Mouse (Mus musculus) stomach, postnatal 0 days (tissue): ENCODE measurements around the gene Atp2a1. TPM values are rescaled to one million over a fixed set of nuclear protein-coding genes. Genes with fewer than 3 reads are reported as not detected.
A peak's percentile ranks its signal among the peaks of the same experiment; 100 is the strongest.

Source experiments
- ATAC-seq: fragments of 200-750 bp; cut with Nextera tagmentation; 2 replicates; pipeline ENCODE4 v1.8.0; 2017; ENCODE audit not compliant: low FRiP score, low TSS enrichment
- DNase-seq: peaks from one replicate; pipeline ENCODE4 v3.0.0-alpha.2; 2016; ENCODE audit warnings: low spot score
- H3K27ac ChIP-seq: fragments of 300-500 bp; sonication (generic); replicated peaks from 2 replicates; pipeline ENCODE4 v1.5.1; 2014; ENCODE audit warnings: mild to moderate bottlenecking, control low read depth
- H3K27me3 ChIP-seq: fragments of 300-500 bp; sonication (generic); 2 replicates; pipeline ENCODE4 v1.6.1; 2014; ENCODE audit warnings: low read length; ENCODE audit not compliant: control insufficient read depth, insufficient read depth
- H3K36me3 ChIP-seq: fragments of 300-500 bp; sonication (generic); 2 replicates; pipeline ENCODE4 v1.6.1; 2014; ENCODE audit warnings: low read length, mixed read lengths; ENCODE audit not compliant: control insufficient read depth, insufficient read depth
- H3K4me1 ChIP-seq: fragments of 300-500 bp; sonication (generic); replicated peaks from 2 replicates; pipeline ENCODE4 v1.6.1; 2014; ENCODE audit warnings: antibody characterized with exemption; ENCODE audit not compliant: control insufficient read depth, insufficient read depth
- H3K4me2 ChIP-seq: fragments of 300-500 bp; sonication (generic); replicated peaks from 2 replicates; pipeline ENCODE4 v1.6.1; 2014; ENCODE audit warnings: low read depth, mild to moderate bottlenecking, control low read depth, moderate library complexity
- H3K4me3 ChIP-seq: fragments of 300-500 bp; sonication (generic); 2 replicates; pipeline ENCODE4 v1.5.1; 2014; ENCODE audit warnings: low read depth, low read length, control low read depth
- H3K9ac ChIP-seq: fragments of 300-500 bp; sonication (generic); 2 replicates; pipeline ENCODE4 v1.6.1; 2014; ENCODE audit warnings: mild to moderate bottlenecking, low read length, control low read depth, mixed read lengths
- H3K9me3 ChIP-seq: fragments of 300-500 bp; sonication (generic); 2 replicates; pipeline ENCODE4 v1.6.1; 2016; ENCODE audit warnings: low read length; ENCODE audit not compliant: control insufficient read depth
- CTCF ChIP-seq: IDR thresholded peaks from 2 replicates; pipeline ENCODE4 v1.5.1; 2016; ENCODE audit warnings: antibody characterized with exemption, low read depth, mild to moderate bottlenecking, moderate library complexity
- EP300 ChIP-seq: optimal IDR thresholded peaks from 2 replicates; pipeline ENCODE3; 2016; ENCODE audit warnings: antibody characterized with exemption
- WGBS: fragments of 180-500 bp; shearing (Covaris S2); extraction: QIAGEN DNeasy Blood & Tissue Kit; methylation state at CpG from one replicate; pipeline ENCODE4 v1.1.7; 2014; 5-methylcytosine and 5-hydroxymethylcytosine counted together
- polyA plus RNA-seq: library from polyadenylated mRNA; unstranded; fragments of >200 nt; fragmentation: Nextera tagmentation; extraction: Ambion mirVana; gene quantifications from 2 replicates; pipeline ENCODE4 v1.2.1, GENCODE M21; 2015

The Atp2a1 gene
- polyA plus RNA-seq, 1 experiment from 2014 or later: 0.59 TPM

DNA sequence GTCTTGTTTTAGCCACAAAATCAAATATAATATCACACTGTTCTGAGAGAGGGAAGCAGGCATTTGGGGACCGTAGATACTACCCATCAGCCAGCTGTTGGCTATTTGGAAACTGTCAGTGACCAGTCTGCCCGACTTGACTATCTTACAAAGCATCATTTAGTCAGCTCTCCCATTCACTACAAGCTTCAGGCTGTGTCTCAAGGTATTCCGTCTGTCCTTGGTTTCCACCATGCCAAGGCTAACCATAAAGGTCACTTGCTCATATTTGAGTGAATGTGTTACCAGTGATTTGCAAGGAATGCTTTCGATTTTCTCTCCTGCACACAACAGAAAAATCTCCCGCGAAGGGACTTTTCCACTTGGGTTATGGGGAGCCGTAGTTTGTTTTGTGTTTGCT, 28.2 kb downstream of the Atp2a1 start:
- H3K27me3 ChIP-seq: no peaks in the 10 kb centered on the region
- H3K4me2 ChIP-seq: no peak overlapping the region
- peaks cover under 1% of the 10 kb centered on the region; the same call in 1 of the 2 replicates for H3K4me1 ChIP-seq
- DNase-seq: no peak
- no peak for TF ChIP-seq EP300
- no peak for TF ChIP-seq CTCF
- 90% methylated on average over 7 of the region's 7 CpGs for WGBS
- H3K36me3 ChIP-seq: peaks cover 3% of the 10 kb centered on the region; the same call in 1 of the 2 replicates
- no peak overlapping the region for H3K4me3 ChIP-seq
- no peaks in the 10 kb centered on the region for H3K9me3 ChIP-seq
- no peak for ATAC-seq
- H3K9ac ChIP-seq: no peak overlapping the region
- H3K27ac ChIP-seq: no peak overlapping the region

- Histone ChIP-seq H3K9ac (no peak overlapping the region), H3K27me3 (no peaks in the 10 kb centered on the region), H3K4me2 (no peak overlapping the region), H3K4me1 (peaks cover 5% of the 10 kb centered on the region; the same call in 1 of the 2 replicates), H3K27ac (no peak overlapping the region), H3K4me3 (no peak overlapping the region), H3K9me3 (no peaks in the 10 kb centered on the region), H3K36me3 (peaks cover 3% of the 10 kb centered on the region; the same call in 1 of the 2 replicates)
- TF ChIP-seq EP300: no peak
- TF ChIP-seq CTCF: no peak
- no peak for DNase-seq
- no peak for ATAC-seq
Observed at GRCm38 (mm10) chr7:126430167-126430566, 32.7 kb downstream of the Atp2a1 start.

DNA sequence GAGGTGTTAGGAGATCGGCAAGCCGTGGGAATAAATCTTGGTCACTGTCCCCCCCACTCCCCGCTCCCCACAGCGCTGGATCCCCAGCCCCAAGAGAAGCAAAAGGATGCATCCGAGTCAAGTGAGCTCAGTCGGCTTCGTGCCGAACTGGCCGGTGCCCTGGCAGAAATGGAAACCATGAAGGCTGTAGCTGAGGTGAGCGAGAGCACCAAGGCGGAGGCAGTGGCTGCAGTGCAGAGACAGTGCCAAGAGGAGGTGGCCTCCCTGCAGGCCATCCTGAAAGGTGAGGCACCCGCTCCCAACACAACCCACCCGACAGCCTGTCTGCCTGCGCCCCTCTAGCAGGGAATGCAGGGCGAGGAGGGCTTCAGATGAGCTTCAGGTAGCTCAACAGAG, 33.4 kb downstream of the Atp2a1 start:
- peak; percentile 5; the same call in 1 of the 2 replicates for ATAC-seq
- H3K4me1 ChIP-seq: peaks cover 5% of the 10 kb centered on the region; the same call in 1 of the 2 replicates
- no peaks in the 10 kb centered on the region for H3K9me3 ChIP-seq
- TF ChIP-seq EP300 (no peak), CTCF (no peak)
- H3K4me2 ChIP-seq: peak overlapping the region; percentile 74
- H3K36me3 ChIP-seq: peaks cover 3% of the 10 kb centered on the region; the same call in 1 of the 2 replicates
- DNase-seq: no peak
- peak overlapping the region; percentile 76 for H3K9ac ChIP-seq
- peak overlapping the region; percentile 97 for H3K27ac ChIP-seq
- 21% methylated on average over 15 of the region's 15 CpGs for WGBS
- H3K4me3 ChIP-seq: peak overlapping the region; percentile 69
- H3K27me3 ChIP-seq: no peaks in the 10 kb centered on the region

DNA sequence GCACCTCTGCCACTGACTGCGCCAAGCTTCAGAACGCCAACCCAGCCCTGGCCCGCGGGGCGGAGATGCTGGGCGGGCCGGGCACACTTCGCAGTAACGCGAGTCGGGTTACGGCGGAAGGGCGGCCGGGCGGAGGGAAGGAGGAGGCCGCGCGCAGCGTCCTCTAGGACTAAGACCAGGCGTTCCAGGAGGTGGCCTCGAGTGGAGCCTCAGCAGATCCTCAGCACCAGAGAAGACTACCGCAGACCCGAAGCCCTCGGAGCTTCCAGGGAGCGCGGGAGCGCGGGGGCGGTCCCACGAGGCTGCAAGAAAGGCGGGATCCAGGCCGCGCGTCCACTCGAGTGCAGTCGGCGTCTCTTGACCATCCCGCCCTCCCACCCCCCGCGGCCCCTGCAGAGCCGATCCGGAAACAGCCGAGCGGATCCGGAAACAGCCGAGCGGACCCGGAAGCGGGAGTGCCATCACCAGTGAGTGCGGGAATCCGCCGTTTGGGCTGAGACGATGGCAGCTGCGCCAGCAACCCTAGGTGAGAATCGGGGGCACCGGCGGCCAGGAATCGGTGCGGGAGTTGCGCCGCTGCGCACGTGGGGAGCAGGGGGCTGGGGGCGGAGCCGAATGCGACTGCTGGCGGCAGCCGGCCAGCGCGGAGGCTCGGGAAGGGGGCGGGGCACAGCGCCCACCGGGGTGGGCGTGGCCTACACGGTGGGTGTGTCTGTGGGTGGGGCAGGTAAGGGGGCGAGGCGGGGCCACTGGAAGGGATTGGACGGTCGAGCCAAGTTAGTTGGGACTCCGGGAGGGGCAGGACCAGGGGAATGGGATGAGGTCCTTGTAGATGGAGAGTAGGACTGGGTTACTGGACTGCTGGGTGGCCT, 34.0 kb downstream of the Atp2a1 start, which contains the start of gene Rabep2:
Gene Rabep2 (plus strand): TSS at position 129 of the 872 bp plus-strand sequence.
- peak within 1 kb of the TSS; percentile 74 for H3K4me2 ChIP-seq
- ATAC-seq: peak; percentile 93
- H3K4me3 ChIP-seq: peak within 1 kb of the TSS; percentile 69
- peaks cover 3% of the 10 kb centered on the region; the same call in 1 of the 2 replicates for H3K36me3 ChIP-seq
- peak; percentile 94 for DNase-seq
- peak; percentile 27 for TF ChIP-seq EP300
- TF ChIP-seq CTCF: peak; percentile 8; the same call in 1 of the 2 replicates
- H3K27ac ChIP-seq: peak within 1 kb of the TSS; percentile 97
- H3K9ac ChIP-seq: peak within 1 kb of the TSS; percentile 76
- under 1% methylated on average over 79 of the region's 82 CpGs for WGBS
- H3K27me3 ChIP-seq: no peaks in the 10 kb centered on the region
- peaks cover 5% of the 10 kb centered on the region; the same call in 1 of the 2 replicates for H3K4me1 ChIP-seq
- no peaks in the 10 kb centered on the region for H3K9me3 ChIP-seq

DNA sequence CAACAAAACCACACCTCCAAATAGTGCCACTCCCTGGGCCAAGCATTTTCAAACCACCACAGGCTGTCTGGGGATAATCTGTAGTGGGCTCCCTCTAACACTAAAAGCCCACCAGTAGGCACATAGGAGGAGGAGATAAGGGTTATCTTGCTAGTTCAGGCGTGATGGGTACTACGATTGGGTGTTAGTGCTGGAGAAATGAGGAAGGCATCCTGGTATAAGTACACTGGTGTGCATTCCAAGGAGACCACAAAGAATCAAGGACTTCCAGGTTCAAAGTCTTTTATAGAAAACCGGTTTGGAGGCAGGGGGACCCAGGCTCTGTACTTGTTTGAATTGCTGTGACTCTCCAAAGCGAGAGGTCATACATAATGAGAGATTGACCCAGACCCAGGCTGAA, 34.8 kb downstream of the Atp2a1 start:
- WGBS: 11% methylated on average over 4 of the region's 4 CpGs
- Histone ChIP-seq H3K27ac (peak overlapping the region; percentile 97), H3K4me3 (peak overlapping the region; percentile 69), H3K27me3 (no peaks in the 10 kb centered on the region), H3K9me3 (no peaks in the 10 kb centered on the region), H3K9ac (peak overlapping the region; percentile 76), H3K36me3 (no peaks in the 10 kb centered on the region; the same call in 1 of the 2 replicates), H3K4me1 (peaks cover 5% of the 10 kb centered on the region; the same call in 1 of the 2 replicates), H3K4me2 (peak overlapping the region; percentile 74)
- ATAC-seq (peak; percentile 70), DNase-seq (no peak)
- TF ChIP-seq EP300 (no peak), CTCF (no peak)
